Mouse (Mus musculus): Measurements from ENCODE around the gene Nipbl.

The Nipbl gene

GRCm38 (mm10) chr15:8347104-8347773 lies 97.0 kb downstream of the Nipbl start:
- Histone ChIP-seq H3K27me3 (ENCODE audit: insufficient read depth, low read length) (no peaks in the 10 kb centered on the region), H3K9me3 (ENCODE audit: low read length) (no peaks in the 10 kb centered on the region), H3K4me1 (replicated peaks; ENCODE audit: low read depth, low read length) (no peaks in the 10 kb centered on the region), H3K36me3 (ENCODE audit: insufficient read depth, low read length) (peaks cover 32% of the 10 kb centered on the region), H3K4me3 (replicated peaks; ENCODE audit: low read length) (no peak overlapping the region)
- TF ChIP-seq POU5F1 (IDR thresholded peaks at IDR 0.05; ENCODE audit: borderline replicate concordance, low read length) (no peak), NANOG (IDR thresholded peaks at IDR 0.05; ENCODE audit: borderline replicate concordance, low read length) (no peak), CTCF (conservative IDR thresholded peaks at IDR 0.05; ENCODE audit: low read length) (no peak)

GRCm38 (mm10) chr15:8340596-8340995 lies 103.7 kb downstream of the Nipbl start:
- Histone ChIP-seq H3K36me3 (ENCODE audit: insufficient read depth, low read length) (peaks cover 41% of the 10 kb centered on the region), H3K9me3 (ENCODE audit: low read length) (no peaks in the 10 kb centered on the region), H3K4me3 (replicated peaks; ENCODE audit: low read length) (no peak overlapping the region), H3K4me1 (replicated peaks; ENCODE audit: low read depth, low read length) (no peaks in the 10 kb centered on the region), H3K27me3 (ENCODE audit: insufficient read depth, low read length) (no peaks in the 10 kb centered on the region)
- TF ChIP-seq NANOG (IDR thresholded peaks at IDR 0.05; ENCODE audit: borderline replicate concordance, low read length) (no peak), CTCF (conservative IDR thresholded peaks at IDR 0.05; ENCODE audit: low read length) (no peak), POU5F1 (IDR thresholded peaks at IDR 0.05; ENCODE audit: borderline replicate concordance, low read length) (no peak)

- Histone ChIP-seq H3K36me3 (ENCODE audit: insufficient read depth, low read length) (peaks cover 59% of the 10 kb centered on the region), H3K27me3 (ENCODE audit: insufficient read depth, low read length) (no peaks in the 10 kb centered on the region), H3K4me1 (replicated peaks; ENCODE audit: low read depth, low read length) (no peaks in the 10 kb centered on the region), H3K4me3 (replicated peaks; ENCODE audit: low read length) (no peak overlapping the region), H3K9me3 (ENCODE audit: low read length) (no peaks in the 10 kb centered on the region)
- TF ChIP-seq CTCF (conservative IDR thresholded peaks at IDR 0.05; ENCODE audit: low read length) (no peak), NANOG (IDR thresholded peaks at IDR 0.05; ENCODE audit: borderline replicate concordance, low read length) (no peak), POU5F1 (IDR thresholded peaks at IDR 0.05; ENCODE audit: borderline replicate concordance, low read length) (no peak)
These were observed 112.7 kb downstream of the Nipbl start for GRCm38 (mm10) chr15:8331547-8331946.

- no peaks in the 10 kb centered on the region for H3K9me3 ChIP-seq (ENCODE audit: low read length)
- TF ChIP-seq NANOG (IDR thresholded peaks at IDR 0.05; ENCODE audit: borderline replicate concordance, low read length) (no peak), CTCF (conservative IDR thresholded peaks at IDR 0.05; ENCODE audit: low read length) (no peak), POU5F1 (IDR thresholded peaks at IDR 0.05; ENCODE audit: borderline replicate concordance, low read length) (no peak)
- no peak overlapping the region for H3K4me3 ChIP-seq (replicated peaks; ENCODE audit: low read length)
- H3K27me3 ChIP-seq (ENCODE audit: insufficient read depth, low read length): no peaks in the 10 kb centered on the region
- peaks cover 65% of the 10 kb centered on the region for H3K36me3 ChIP-seq (ENCODE audit: insufficient read depth, low read length)
- H3K4me1 ChIP-seq (replicated peaks; ENCODE audit: low read depth, low read length): no peaks in the 10 kb centered on the region
These were observed 118.6 kb downstream of the Nipbl start for GRCm38 (mm10) chr15:8325629-8326028.

GRCm38 (mm10) chr15:8324833-8325232 lies 119.4 kb downstream of the Nipbl start:
- H3K36me3 ChIP-seq (ENCODE audit: insufficient read depth, low read length): peaks cover 69% of the 10 kb centered on the region

GRCm38 (mm10) chr15:8324061-8324460 lies 120.2 kb downstream of the Nipbl start:
- TF ChIP-seq NANOG (IDR thresholded peaks at IDR 0.05; ENCODE audit: borderline replicate concordance, low read length) (no peak), CTCF (conservative IDR thresholded peaks at IDR 0.05; ENCODE audit: low read length) (no peak), POU5F1 (IDR thresholded peaks at IDR 0.05; ENCODE audit: borderline replicate concordance, low read length) (no peak)
- Histone ChIP-seq H3K4me1 (replicated peaks; ENCODE audit: low read depth, low read length) (no peaks in the 10 kb centered on the region), H3K4me3 (replicated peaks; ENCODE audit: low read length) (no peak overlapping the region), H3K9me3 (ENCODE audit: low read length) (no peaks in the 10 kb centered on the region), H3K27me3 (ENCODE audit: insufficient read depth, low read length) (no peaks in the 10 kb centered on the region), H3K36me3 (ENCODE audit: insufficient read depth, low read length) (peaks cover 73% of the 10 kb centered on the region)

More at GRCm38 (mm10) chr15:8324833-8325232, 119.4 kb downstream of the Nipbl start:
- TF ChIP-seq NANOG (IDR thresholded peaks at IDR 0.05; ENCODE audit: borderline replicate concordance, low read length) (no peak), POU5F1 (IDR thresholded peaks at IDR 0.05; ENCODE audit: borderline replicate concordance, low read length) (no peak)
- Histone ChIP-seq H3K4me3 (replicated peaks; ENCODE audit: low read length) (no peak overlapping the region), H3K27me3 (ENCODE audit: insufficient read depth, low read length) (no peaks in the 10 kb centered on the region), H3K9me3 (ENCODE audit: low read length) (no peaks in the 10 kb centered on the region), H3K4me1 (replicated peaks; ENCODE audit: low read depth, low read length) (no peaks in the 10 kb centered on the region)

GRCm38 (mm10) chr15:8321491-8321890 lies 122.8 kb downstream of the Nipbl start:
- Histone ChIP-seq H3K4me3 (replicated peaks; ENCODE audit: low read length) (no peak overlapping the region), H3K27me3 (ENCODE audit: insufficient read depth, low read length) (no peaks in the 10 kb centered on the region), H3K4me1 (replicated peaks; ENCODE audit: low read depth, low read length) (no peaks in the 10 kb centered on the region), H3K36me3 (ENCODE audit: insufficient read depth, low read length) (peaks cover 70% of the 10 kb centered on the region), H3K9me3 (ENCODE audit: low read length) (no peaks in the 10 kb centered on the region)
- no peak for TF ChIP-seq NANOG (IDR thresholded peaks at IDR 0.05; ENCODE audit: borderline replicate concordance, low read length)
- no peak for TF ChIP-seq POU5F1 (IDR thresholded peaks at IDR 0.05; ENCODE audit: borderline replicate concordance, low read length)
- TF ChIP-seq CTCF (conservative IDR thresholded peaks at IDR 0.05; ENCODE audit: low read length): no peak

GRCm38 (mm10) chr15:8319191-8319590 lies 125.1 kb downstream of the Nipbl start:
- H3K9me3 ChIP-seq (ENCODE audit: low read length): no peaks in the 10 kb centered on the region
- H3K4me1 ChIP-seq (replicated peaks; ENCODE audit: low read depth, low read length): no peaks in the 10 kb centered on the region
- H3K36me3 ChIP-seq (ENCODE audit: insufficient read depth, low read length): peaks cover 54% of the 10 kb centered on the region
- H3K4me3 ChIP-seq (replicated peaks; ENCODE audit: low read length): no peak overlapping the region
- H3K27me3 ChIP-seq (ENCODE audit: insufficient read depth, low read length): no peaks in the 10 kb centered on the region
- TF ChIP-seq POU5F1 (IDR thresholded peaks at IDR 0.05; ENCODE audit: borderline replicate concordance, low read length) (no peak), NANOG (IDR thresholded peaks at IDR 0.05; ENCODE audit: borderline replicate concordance, low read length) (no peak), CTCF (conservative IDR thresholded peaks at IDR 0.05; ENCODE audit: low read length) (no peak)

GRCm38 (mm10) chr15:8317381-8317780 lies 126.9 kb downstream of the Nipbl start:
- no peak for TF ChIP-seq POU5F1 (IDR thresholded peaks at IDR 0.05; ENCODE audit: borderline replicate concordance, low read length)
- TF ChIP-seq CTCF (conservative IDR thresholded peaks at IDR 0.05; ENCODE audit: low read length): no peak
- TF ChIP-seq NANOG (IDR thresholded peaks at IDR 0.05; ENCODE audit: borderline replicate concordance, low read length): no peak
- Histone ChIP-seq H3K9me3 (ENCODE audit: low read length) (no peaks in the 10 kb centered on the region), H3K36me3 (ENCODE audit: insufficient read depth, low read length) (peaks cover 45% of the 10 kb centered on the region), H3K4me1 (replicated peaks; ENCODE audit: low read depth, low read length) (no peaks in the 10 kb centered on the region), H3K4me3 (replicated peaks; ENCODE audit: low read length) (no peak overlapping the region), H3K27me3 (ENCODE audit: insufficient read depth, low read length) (no peaks in the 10 kb centered on the region)
